Mouse (Mus musculus): ENCODE data around the gene Mroh8.

Mroh8 gene

GRCm38 (mm10) chr2:157279416-157279800 is at the start of gene Mroh8:
Mroh8 (minus strand) TSS chr2:157279549.
- no peak for DNase-seq

DNA sequence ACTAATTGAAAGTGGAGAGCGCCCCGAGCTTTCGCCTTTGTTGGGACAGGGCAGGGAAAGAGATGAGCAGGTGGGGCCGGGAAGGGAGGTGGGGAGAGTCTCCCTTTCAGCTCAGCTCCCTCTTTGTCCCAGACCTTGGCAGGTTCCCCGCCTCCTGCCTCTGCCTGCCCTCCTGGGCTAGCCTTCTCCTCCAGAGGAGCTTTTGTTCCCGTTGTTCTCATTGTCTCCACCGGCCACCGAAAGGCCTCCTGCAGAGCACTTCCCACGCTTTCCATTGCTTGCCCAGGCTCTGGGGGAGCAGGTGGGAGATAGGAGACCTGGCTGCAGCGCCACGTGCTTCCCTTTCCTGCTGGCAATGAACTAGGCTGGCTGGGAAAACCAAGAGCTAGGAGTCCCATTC is 49.2 kb upstream of the Mroh8 start:
- DNase-seq: no peak

DNA sequence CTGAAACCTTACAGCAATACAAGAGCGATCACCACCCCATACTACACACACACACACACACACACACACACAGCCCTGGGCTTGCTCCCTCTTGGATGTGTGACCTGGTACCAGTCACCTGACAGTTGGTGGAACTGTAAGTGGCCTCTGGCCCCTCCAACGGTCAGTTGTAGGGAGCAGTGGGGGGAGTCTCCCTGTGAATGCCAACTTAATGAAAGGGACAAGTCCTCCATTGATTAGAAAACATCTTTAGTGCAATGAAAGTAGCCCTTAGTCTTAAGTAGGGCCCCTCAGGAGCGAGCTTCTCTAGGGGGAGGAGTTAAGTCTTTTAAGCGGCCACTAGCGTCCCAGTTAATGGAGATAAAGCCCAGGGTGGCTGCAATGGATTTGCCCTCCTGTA is 48.8 kb upstream of the Mroh8 start:
- no peak for DNase-seq

GRCm38 (mm10) chr2:157325238-157325637 is 45.9 kb upstream of the Mroh8 start:
- DNase-seq: no peak

- DNase-seq: no peak
These were observed 42.8 kb upstream of the Mroh8 start for GRCm38 (mm10) chr2:157322029-157322766.

DNA sequence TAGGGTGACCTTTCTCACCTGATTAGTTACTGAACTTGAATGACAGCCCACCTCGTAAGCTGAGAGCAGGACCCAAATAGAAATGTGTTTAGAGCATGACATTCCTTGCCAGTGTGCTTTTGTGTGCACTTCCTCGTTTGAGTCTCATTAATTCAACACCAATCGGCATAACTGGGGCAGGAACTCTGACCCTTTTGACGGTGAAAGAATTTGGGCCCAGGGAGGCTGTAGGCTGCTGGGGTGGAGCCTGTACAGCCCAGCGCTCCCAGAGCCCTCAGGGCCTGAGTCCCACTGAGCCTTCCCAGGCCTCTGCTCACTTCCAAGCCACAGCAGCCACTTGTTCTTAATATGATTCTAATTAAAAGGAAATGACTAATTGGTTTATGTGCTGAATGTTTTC is 41.5 kb upstream of the Mroh8 start:
- no peak for DNase-seq

GRCm38 (mm10) chr2:157320135-157320534 is 40.8 kb upstream of the Mroh8 start:
- no peak for DNase-seq

- DNase-seq: no peak
These were observed 37.9 kb upstream of the Mroh8 start for GRCm38 (mm10) chr2:157317220-157317619.

GRCm38 (mm10) chr2:157316358-157316933 is 37.1 kb upstream of the Mroh8 start:
- DNase-seq: no peak

- DNase-seq: no peak
These were observed 36.1 kb upstream of the Mroh8 start for GRCm38 (mm10) chr2:157315486-157315885.

- no peak for DNase-seq
These were observed 35.0 kb upstream of the Mroh8 start for GRCm38 (mm10) chr2:157314310-157314709.

- DNase-seq: no peak
These were observed 34.4 kb upstream of the Mroh8 start for GRCm38 (mm10) chr2:157313718-157314117.

DNA sequence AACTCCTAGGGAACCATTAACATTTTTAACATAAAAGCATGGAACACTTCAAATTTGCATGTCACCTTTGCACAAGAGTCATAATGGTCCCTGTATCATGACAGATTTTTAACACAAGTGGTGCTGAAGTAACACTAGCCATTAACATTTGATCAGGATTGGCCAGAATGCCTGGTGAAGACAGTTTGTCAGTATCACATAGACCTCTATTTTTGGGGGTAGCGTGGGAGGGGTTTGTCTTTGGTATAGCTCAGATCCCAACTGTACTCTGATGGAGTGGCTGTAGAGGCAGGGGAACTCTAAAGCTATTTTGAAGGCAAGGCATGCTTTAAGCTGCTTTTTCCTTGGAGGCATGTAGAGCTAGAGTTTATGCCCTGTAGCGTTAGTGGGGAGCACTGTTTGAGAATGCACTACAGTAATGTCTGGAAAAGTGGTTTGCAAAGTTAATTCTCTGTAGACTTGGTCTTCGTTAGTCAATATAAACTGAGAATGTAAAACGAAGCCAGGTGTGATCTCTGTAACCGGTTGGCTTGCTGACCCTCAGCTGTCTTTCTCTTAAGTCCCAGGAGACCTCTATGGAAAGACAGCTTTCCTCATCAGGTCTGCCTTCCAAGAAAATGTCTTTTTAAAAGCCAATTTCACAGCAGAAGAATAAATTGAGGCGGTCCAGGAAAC is 31.8 kb upstream of the Mroh8 start:
- no peak for DNase-seq

GRCm38 (mm10) chr2:157309611-157310010 is 30.3 kb upstream of the Mroh8 start:
- no peak for DNase-seq

- no peak for DNase-seq
These were observed 29.0 kb upstream of the Mroh8 start for GRCm38 (mm10) chr2:157308273-157308917.

- DNase-seq: no peak
These were observed 28.4 kb upstream of the Mroh8 start for GRCm38 (mm10) chr2:157307715-157308265.

DNA sequence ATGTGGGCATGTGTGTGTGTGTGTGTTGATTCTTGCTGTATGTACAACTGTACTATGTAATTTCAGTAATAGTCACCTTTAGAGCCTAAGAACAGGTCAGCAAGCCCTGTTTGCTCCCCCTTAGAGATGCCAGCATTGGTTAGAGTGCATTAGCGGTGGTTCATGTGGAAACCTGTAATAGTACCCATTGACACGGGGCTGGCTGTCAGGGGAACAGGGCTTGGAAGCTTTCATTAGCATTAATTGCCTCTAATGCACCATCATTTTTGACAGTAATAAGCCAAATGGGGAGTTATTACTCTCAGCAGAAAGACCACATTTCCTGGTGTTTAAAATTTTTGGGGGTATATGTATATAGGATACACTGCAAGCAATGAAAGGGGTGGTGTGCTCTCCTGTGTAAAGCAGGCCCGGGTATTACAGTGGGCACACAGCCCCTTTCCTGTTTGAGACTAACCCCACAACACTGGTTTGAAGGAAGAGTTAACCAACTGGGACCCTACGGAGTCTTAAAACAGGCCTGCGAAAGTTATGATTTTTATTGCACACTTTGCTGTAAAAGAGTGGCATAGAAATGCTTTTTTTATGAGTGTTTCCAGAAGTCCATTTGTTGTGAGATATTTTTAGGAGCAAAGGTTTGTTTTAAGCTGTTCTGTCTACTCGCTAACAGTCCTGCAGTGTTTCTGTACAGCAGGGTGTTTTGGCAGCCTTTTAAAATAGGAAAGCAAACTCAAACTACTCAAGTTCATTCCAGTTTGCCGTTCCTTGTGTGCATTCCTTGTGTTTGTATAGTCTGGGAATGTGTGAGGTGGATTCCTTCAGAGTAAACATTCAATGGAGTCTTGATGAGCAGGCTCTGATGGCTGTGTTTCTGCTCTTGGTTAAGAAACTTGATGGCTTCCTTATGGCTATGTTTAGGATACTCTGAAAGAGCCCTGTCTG is 27.0 kb upstream of the Mroh8 start:
- no peak for DNase-seq

- DNase-seq: no peak
These were observed 23.7 kb upstream of the Mroh8 start for GRCm38 (mm10) chr2:157303096-157303495.

DNA sequence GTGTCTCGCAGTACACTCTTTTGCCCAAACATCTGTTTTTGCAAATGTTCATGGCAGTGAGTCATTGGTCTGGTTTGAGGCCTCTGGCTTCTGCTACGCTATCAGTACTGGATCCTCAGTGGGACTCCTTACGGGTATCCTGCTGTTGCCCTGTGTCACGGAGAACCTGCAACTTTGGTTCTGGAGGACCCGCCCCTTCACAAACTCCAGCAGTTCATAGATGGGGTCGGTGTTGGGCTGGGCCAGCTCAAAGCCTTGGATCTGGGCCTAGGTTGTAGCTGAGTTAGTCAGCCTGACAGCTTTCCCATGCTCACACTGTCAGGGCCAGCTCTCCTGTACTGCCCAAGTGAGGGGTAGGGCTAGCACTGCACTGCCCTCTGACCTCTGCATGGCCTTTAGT is 20.7 kb upstream of the Mroh8 start:
- peak; percentile 89 for DNase-seq

- no peak for DNase-seq
These were observed 16.8 kb upstream of the Mroh8 start for GRCm38 (mm10) chr2:157296105-157296689.

DNA sequence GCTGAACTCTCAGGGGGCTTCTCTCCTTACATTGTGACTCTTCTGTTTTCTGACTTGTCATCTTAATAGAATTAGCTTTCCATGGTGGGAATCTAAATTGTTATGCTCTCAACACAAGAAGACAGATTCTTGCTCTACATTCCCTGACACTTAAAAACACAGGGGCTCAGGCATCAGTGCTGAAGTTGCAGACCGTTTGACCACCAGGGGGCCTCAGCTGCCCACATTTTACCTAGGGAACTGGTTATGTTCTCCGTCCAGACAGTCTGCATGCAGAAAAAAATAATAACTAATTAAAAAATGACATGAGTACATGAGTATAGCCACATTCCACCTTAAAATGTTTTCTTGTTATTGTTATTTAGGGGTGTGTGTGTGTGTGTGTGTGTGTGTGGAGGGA is 12.7 kb upstream of the Mroh8 start:
- DNase-seq: peak; percentile 91

- DNase-seq: no peak
These were observed 9.6 kb upstream of the Mroh8 start for GRCm38 (mm10) chr2:157288996-157289395.
